Mouse (Mus musculus): ENCODE data around the gene Trim75. TPM values are rescaled to one million over a fixed set of nuclear protein-coding genes. Genes with fewer than 3 reads are reported as not detected.
A peak's percentile ranks its signal among the peaks of the same experiment; 100 is the strongest.

Trim75 gene
- total RNA-seq, 2 experiments from 2014 or later: not detected

DNA sequence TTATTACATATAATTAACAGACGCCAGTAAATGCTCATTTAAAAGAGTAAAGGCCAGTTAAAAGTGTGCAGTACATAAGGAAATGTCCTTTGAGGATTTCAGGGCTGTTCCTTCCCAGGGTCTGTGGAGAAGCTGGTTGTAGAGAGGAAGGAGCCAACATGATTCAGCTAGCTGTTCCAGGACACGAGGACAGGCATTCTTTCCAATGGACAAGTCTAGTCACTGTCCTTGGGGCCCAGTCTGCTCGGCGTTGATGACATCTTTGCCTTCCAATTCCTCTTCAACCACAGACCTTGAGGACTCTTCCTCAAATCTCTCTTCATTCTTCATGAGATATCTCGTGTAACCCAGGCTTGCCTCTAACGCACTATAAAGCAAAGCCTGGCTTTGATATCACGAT lies 42.0 kb downstream of the Trim75 start:
- no peak for DNase-seq (ENCODE audit: low spot score)

DNA sequence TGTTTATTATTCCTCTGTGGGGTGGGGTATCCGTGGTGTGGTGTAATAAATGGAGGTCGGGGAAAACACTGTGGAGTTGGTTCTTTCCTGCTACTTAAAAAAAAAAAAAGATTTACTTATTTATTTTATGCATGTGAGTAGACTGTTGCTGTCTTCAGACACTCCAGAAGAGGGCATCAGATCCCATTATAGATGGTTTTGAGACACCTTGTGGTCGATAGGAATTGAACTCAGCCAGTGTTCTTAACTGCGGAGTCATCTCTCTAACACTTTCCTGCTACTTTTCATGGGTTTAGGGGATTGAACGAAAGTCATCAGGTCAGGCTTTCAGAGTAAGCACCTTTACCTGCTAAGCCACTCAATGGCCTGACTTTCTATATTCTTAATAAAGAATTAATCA lies 42.8 kb downstream of the Trim75 start:
- no peak for DNase-seq (ENCODE audit: low spot score)

DNA sequence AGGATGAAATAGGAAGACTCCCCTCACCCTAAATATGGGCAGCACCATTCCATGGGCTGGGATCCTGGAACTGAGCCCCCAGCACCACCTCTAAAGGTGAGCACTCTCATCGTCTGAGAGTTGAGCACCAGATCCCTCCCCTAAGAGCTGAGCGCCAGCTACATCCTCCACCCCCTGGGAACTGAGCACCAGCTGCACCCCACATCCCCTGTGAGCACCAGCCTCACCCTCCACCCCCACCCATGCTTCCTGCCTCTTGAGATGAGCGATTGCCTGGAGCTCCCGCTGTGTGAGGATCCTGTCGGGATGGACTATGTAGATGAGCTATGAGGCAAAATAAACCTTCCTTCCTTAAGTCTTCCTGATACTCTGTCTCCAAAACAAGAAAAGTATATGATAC lies 44.7 kb downstream of the Trim75 start:
- DNase-seq (ENCODE audit: low spot score): no peak

DNA sequence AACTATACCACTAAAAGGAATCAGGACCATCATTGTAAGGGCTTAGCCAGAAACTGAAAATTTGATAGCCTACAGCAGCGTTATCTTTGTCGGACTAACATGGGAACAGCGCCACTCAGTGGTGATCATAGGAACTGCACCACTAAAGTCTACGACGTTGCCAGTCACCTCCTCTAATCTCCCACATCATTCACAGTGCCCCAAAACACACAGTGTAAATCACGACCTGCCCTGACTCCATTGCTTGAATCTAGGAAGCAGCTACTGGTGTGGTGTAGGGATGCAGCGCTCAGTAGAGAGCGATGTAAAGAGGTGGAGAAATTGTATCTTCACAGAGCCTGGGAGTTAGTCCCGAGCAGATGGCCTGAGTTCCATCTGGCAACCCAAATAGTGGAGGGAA lies 46.1 kb downstream of the Trim75 start:
- peak; percentile 81 for DNase-seq (ENCODE audit: low spot score)

DNA sequence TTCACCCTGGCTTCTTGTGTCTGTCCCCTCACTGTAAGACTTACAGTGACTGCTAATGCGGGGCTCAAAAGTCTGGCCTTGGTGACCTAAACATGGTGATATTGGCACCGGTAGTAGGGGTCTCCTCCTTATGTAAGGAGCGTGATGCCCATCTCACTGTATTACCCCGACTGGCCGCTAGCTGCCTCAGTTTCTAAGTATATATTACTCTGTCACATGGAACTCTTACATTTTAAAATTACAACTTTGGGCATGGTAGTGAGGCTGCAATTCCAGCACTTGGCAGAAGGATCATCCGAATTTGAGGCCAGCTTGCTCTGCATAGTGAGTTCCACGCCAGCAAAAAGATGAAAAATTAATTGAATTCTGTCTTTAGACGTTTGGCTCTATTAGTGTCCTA lies 46.6 kb downstream of the Trim75 start:
- DNase-seq (ENCODE audit: low spot score): no peak

DNA sequence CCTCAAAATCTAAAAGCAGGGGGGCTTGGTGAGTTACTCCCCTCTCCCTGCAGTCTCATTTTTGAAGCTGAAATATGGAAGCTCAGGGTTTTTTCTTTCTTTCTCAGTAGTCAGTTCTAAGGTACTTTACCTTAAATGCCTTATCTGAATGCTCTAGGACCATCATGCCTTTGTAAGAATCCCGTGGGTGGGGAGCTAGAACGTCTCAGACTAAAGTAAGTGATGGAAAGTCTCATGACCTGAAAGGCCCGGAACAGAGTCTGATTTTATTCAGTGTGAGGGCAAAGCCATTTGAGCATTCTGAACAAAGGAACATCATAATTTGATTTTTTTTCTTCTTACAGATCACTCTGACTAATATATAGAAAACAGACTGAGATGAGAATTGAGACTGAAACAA lies 52.6 kb downstream of the Trim75 start:
- no peak for DNase-seq (ENCODE audit: low spot score)

Other genes with a start within 250 kb of the Trim75 start
- 1 to 10 TPM; 6.0 to 8.1 TPM for gene Klhl2, start 137.8 kb downstream of the Trim75 start, total RNA-seq (2021)
- 10 to 100 TPM; 21.8 TPM for gene Tmem192, start 40.6 kb downstream of the Trim75 start, total RNA-seq (2021)
- gene Trim61, start 30.7 kb upstream of the Trim75 start, total RNA-seq (2021): not detected
- gene Trim60, start 30.8 kb upstream of the Trim75 start, total RNA-seq (2021): not detected
- gene Apela, start 49.5 kb upstream of the Trim75 start, total RNA-seq (2021): not detected
- not detected for gene Gm10663, start 87.2 kb upstream of the Trim75 start, total RNA-seq (2021)
- not detected for gene BC030870, start 141.7 kb upstream of the Trim75 start, total RNA-seq (2021)

Data from gastrocnemius, adult 18-20 months (tissue).